Mouse (Mus musculus) limb, embryonic 15.5 days (tissue): ENCODE data around the gene Gm21637. TPM values are rescaled to one million over a fixed set of nuclear protein-coding genes. Genes with fewer than 3 reads are reported as not detected.
"Not testable (repeated sequence)": the region's sequence is repeated elsewhere in the genome, so short reads cannot be mapped to it uniquely, and the experiment has no call there.

Experiments
- ATAC-seq: fragments of 200-750 bp; cut with Nextera tagmentation; 2 replicates; pipeline ENCODE4 v1.8.0; 2017; ENCODE audit warnings: low read depth, moderate TSS enrichment; ENCODE audit not compliant: insufficient number of reproducible peaks, low FRiP score, low TSS enrichment
- H3K27ac ChIP-seq: fragments of 300-500 bp; sonication (generic); 2 replicates; pipeline ENCODE4 v1.5.1; 2015; ENCODE audit warnings: moderate library complexity, mild to moderate bottlenecking, inconsistent platforms
- H3K27me3 ChIP-seq: fragments of 300-500 bp; sonication (generic); 2 replicates; pipeline ENCODE4 v1.6.1; 2015; ENCODE audit warnings: inconsistent platforms
- H3K36me3 ChIP-seq: fragments of 300-500 bp; sonication (generic); 2 replicates; pipeline ENCODE4 v1.6.1; 2015; ENCODE audit warnings: inconsistent platforms
- H3K4me1 ChIP-seq: fragments of 300-500 bp; sonication (generic); 2 replicates; pipeline ENCODE4 v1.6.1; 2015; ENCODE audit warnings: inconsistent platforms
- H3K4me2 ChIP-seq: fragments of 300-500 bp; sonication (generic); 2 replicates; pipeline ENCODE4 v1.6.1; 2015; ENCODE audit warnings: mild to moderate bottlenecking, inconsistent platforms
- H3K4me3 ChIP-seq: fragments of 300-500 bp; sonication (generic); 2 replicates; pipeline ENCODE4 v1.5.1; 2015; ENCODE audit warnings: mild to moderate bottlenecking, inconsistent platforms
- H3K9ac ChIP-seq: fragments of 300-500 bp; sonication (generic); 2 replicates; pipeline ENCODE4 v1.6.1; 2015; ENCODE audit warnings: inconsistent platforms
- H3K9me3 ChIP-seq: fragments of 300-500 bp; sonication (generic); 2 replicates; pipeline ENCODE4 v1.6.1; 2016; ENCODE audit warnings: inconsistent platforms
- WGBS: fragments of 180-500 bp; shearing (Covaris S2); methylation state at CpG from one replicate; pipeline ENCODE4 v1.1.7; 2015; 5-methylcytosine and 5-hydroxymethylcytosine counted together
- polyA plus RNA-seq: library from polyadenylated mRNA; unstranded; fragments of >200 nt; fragmentation: Nextera tagmentation; extraction: Ambion mirVana; gene quantifications from 2 replicates; pipeline ENCODE4 v1.2.1, GENCODE M21; 2015

Gm21637 gene
- not detected in 2 replicates for polyA plus RNA-seq

- WGBS, result no CpG with 5 or more reads among the region's 1 CpGs
- H3K4me1 ChIP-seq, H3K36me3 ChIP-seq, H3K27ac ChIP-seq, H3K4me3 ChIP-seq, H3K4me2 ChIP-seq, H3K27me3 ChIP-seq, H3K9ac ChIP-seq, ATAC-seq, H3K9me3 ChIP-seq: not testable (repeated sequence)
These were observed at the start of gene Gm21637 for GRCm38 (mm10) chrX:31961744-31962143. Gene Gm21637, plus strand, starts transcription at chrX:31962044.

Other genes starting within 250 kb of the Gm21637 start
- not detected in 2 replicates for gene Btbd35f25, start 244.9 kb upstream of the Gm21637 start, polyA plus RNA-seq
- gene Btbd35f22, start 85.8 kb downstream of the Gm21637 start, polyA plus RNA-seq, result not detected in 2 replicates